Mouse (Mus musculus) midbrain, embryonic 16.5 days (tissue): ENCODE measurements around the gene Akr1c20. TPM values are rescaled to one million over a fixed set of nuclear protein-coding genes. Genes with fewer than 3 reads are reported as not detected.

Experiments
- ATAC-seq: fragments of 200-750 bp; cut with Nextera tagmentation; 2 replicates; pipeline ENCODE4 v1.8.0; 2017; ENCODE audit warnings: moderate TSS enrichment
- H3K27ac ChIP-seq: fragments of 300-500 bp; sonication (generic); 2 replicates; pipeline ENCODE4 v1.5.1; 2014; ENCODE audit warnings: mild to moderate bottlenecking, low read length, mixed read lengths
- H3K27me3 ChIP-seq: fragments of 300-500 bp; sonication (generic); 2 replicates; pipeline ENCODE4 v1.6.1; 2014; ENCODE audit warnings: low read depth, low read length, mixed read lengths; ENCODE audit not compliant: control insufficient read depth, insufficient read depth
- H3K36me3 ChIP-seq: fragments of 300-500 bp; sonication (generic); 2 replicates; pipeline ENCODE4 v1.6.1; 2014; ENCODE audit warnings: mild to moderate bottlenecking, low read length, moderate library complexity, mixed read lengths; ENCODE audit not compliant: control insufficient read depth, insufficient read depth
- H3K4me1 ChIP-seq: fragments of 300-500 bp; sonication (generic); 2 replicates; pipeline ENCODE4 v1.6.1; 2014; ENCODE audit warnings: mild to moderate bottlenecking, low read length, mixed read lengths; ENCODE audit not compliant: control insufficient read depth, insufficient read depth
- H3K4me2 ChIP-seq: fragments of 300-500 bp; sonication (generic); 2 replicates; pipeline ENCODE4 v1.6.1; 2014; ENCODE audit warnings: mild to moderate bottlenecking, low read length, mixed read lengths
- H3K4me3 ChIP-seq: fragments of 300-500 bp; sonication (generic); 2 replicates; pipeline ENCODE4 v1.5.1; 2014; ENCODE audit warnings: low read depth, mild to moderate bottlenecking, low read length, moderate library complexity, mixed read lengths
- H3K9ac ChIP-seq: fragments of 300-500 bp; sonication (generic); 2 replicates; pipeline ENCODE4 v1.6.1; 2014; ENCODE audit warnings: low read depth, low read length, mixed read lengths
- H3K9me3 ChIP-seq: fragments of 300-500 bp; sonication (generic); replicated peaks from 2 replicates; pipeline ENCODE4 v1.6.1; 2014; ENCODE audit warnings: mild to moderate bottlenecking, low read length, mixed read lengths; ENCODE audit not compliant: control insufficient read depth, poor library complexity, severe bottlenecking
- WGBS: fragments of 180-500 bp; shearing (Covaris S2); extraction: QIAGEN DNeasy Blood & Tissue Kit; methylation state at CpG from one replicate; pipeline ENCODE4 v1.1.7; 2014; 5-methylcytosine and 5-hydroxymethylcytosine counted together
- polyA plus RNA-seq: library from polyadenylated mRNA; unstranded; fragments of >200 nt; fragmentation: Nextera tagmentation; extraction: Ambion mirVana; gene quantifications from 2 replicates; pipeline ENCODE4 v1.2.1, GENCODE M21; 2015

Gene Akr1c20
- polyA plus RNA-seq, result not detected in 2 replicates

- ATAC-seq, result no peak
- no peaks in the 10 kb centered on the region for H3K27me3 ChIP-seq
- H3K4me3 ChIP-seq, result no peak within 1 kb of the TSS
- H3K27ac ChIP-seq, result no peak within 1 kb of the TSS
- no peaks in the 10 kb centered on the region for H3K36me3 ChIP-seq
- no peak within 1 kb of the TSS for H3K4me2 ChIP-seq
- no peak within 1 kb of the TSS for H3K9ac ChIP-seq
- H3K9me3 ChIP-seq, result no peaks in the 10 kb centered on the region
- WGBS, result 88% methylated on average over 2 of the region's 2 CpGs
- H3K4me1 ChIP-seq, result no peaks in the 10 kb centered on the region
Measured at GRCm38 (mm10) chr13:4523201-4523838, at the start of gene Akr1c20. Gene Akr1c20 (minus strand): TSS chr13:4523345.

GRCm38 (mm10) chr13:4565996-4566395 lies 42.9 kb upstream of the Akr1c20 start:
- H3K4me3 ChIP-seq, result no peak overlapping the region
- H3K9ac ChIP-seq, result no peak overlapping the region
- no peak overlapping the region for H3K27ac ChIP-seq
- no peaks in the 10 kb centered on the region for H3K36me3 ChIP-seq
- no peaks in the 10 kb centered on the region for H3K9me3 ChIP-seq
- H3K27me3 ChIP-seq, result no peaks in the 10 kb centered on the region
- 80% methylated on average over 2 of the region's 2 CpGs for WGBS
- no peak overlapping the region for H3K4me2 ChIP-seq
- no peak for ATAC-seq
- no peaks in the 10 kb centered on the region for H3K4me1 ChIP-seq

GRCm38 (mm10) chr13:4560500-4560899 lies 37.4 kb upstream of the Akr1c20 start:
- Histone ChIP-seq H3K4me2 (no peak overlapping the region), H3K4me3 (no peak overlapping the region), H3K27ac (no peak overlapping the region), H3K27me3 (no peaks in the 10 kb centered on the region), H3K9ac (no peak overlapping the region), H3K4me1 (no peaks in the 10 kb centered on the region), H3K36me3 (no peaks in the 10 kb centered on the region), H3K9me3 (no peaks in the 10 kb centered on the region)
- no peak for ATAC-seq

GRCm38 (mm10) chr13:4559143-4559542 lies 36.0 kb upstream of the Akr1c20 start:
- no peak for ATAC-seq
- Histone ChIP-seq H3K4me3 (no peak overlapping the region), H3K9me3 (no peaks in the 10 kb centered on the region), H3K9ac (no peak overlapping the region), H3K27ac (no peak overlapping the region), H3K4me1 (no peaks in the 10 kb centered on the region), H3K4me2 (no peak overlapping the region), H3K27me3 (no peaks in the 10 kb centered on the region), H3K36me3 (no peaks in the 10 kb centered on the region)
- 69% methylated on average over 1 of the region's 1 CpGs for WGBS

GRCm38 (mm10) chr13:4514811-4515210 lies 8.3 kb downstream of the Akr1c20 start:
- no peaks in the 10 kb centered on the region for H3K27me3 ChIP-seq
- no peak overlapping the region for H3K4me2 ChIP-seq
- ATAC-seq, result no peak
- no peaks in the 10 kb centered on the region for H3K9me3 ChIP-seq
- 98% methylated on average over 2 of the region's 2 CpGs for WGBS
- no peaks in the 10 kb centered on the region for H3K36me3 ChIP-seq
- no peak overlapping the region for H3K4me3 ChIP-seq
- no peak overlapping the region for H3K27ac ChIP-seq
- no peaks in the 10 kb centered on the region for H3K4me1 ChIP-seq
- H3K9ac ChIP-seq, result no peak overlapping the region

GRCm38 (mm10) chr13:4467896-4468295 lies 55.2 kb downstream of the Akr1c20 start:
- no peak overlapping the region for H3K4me3 ChIP-seq
- ATAC-seq, result no peak
- H3K36me3 ChIP-seq, result no peaks in the 10 kb centered on the region
- 76% methylated on average over 1 of the region's 1 CpGs for WGBS
- no peak overlapping the region for H3K27ac ChIP-seq
- no peak overlapping the region for H3K9ac ChIP-seq
- no peak overlapping the region for H3K4me2 ChIP-seq
- no peaks in the 10 kb centered on the region for H3K27me3 ChIP-seq
- H3K9me3 ChIP-seq, result no peaks in the 10 kb centered on the region
- H3K4me1 ChIP-seq, result no peaks in the 10 kb centered on the region

- Histone ChIP-seq H3K9ac (no peak overlapping the region), H3K36me3 (no peaks in the 10 kb centered on the region), H3K27ac (no peak overlapping the region), H3K9me3 (no peaks in the 10 kb centered on the region), H3K4me1 (no peaks in the 10 kb centered on the region), H3K4me3 (no peak overlapping the region), H3K4me2 (no peak overlapping the region), H3K27me3 (no peaks in the 10 kb centered on the region)
- WGBS, result 87% methylated on average over 2 of the region's 2 CpGs
- ATAC-seq, result no peak
Measured at GRCm38 (mm10) chr13:4465641-4466040, 57.5 kb downstream of the Akr1c20 start.

Other genes starting within 250 kb of the Akr1c20 start
- gene Akr1c12, start 243.9 kb downstream of the Akr1c20 start, polyA plus RNA-seq, result 0.23 and 0.29 TPM in 2 replicates
- gene Akr1c6, start 89.0 kb downstream of the Akr1c20 start, polyA plus RNA-seq, result not detected in 2 replicates
- gene Akr1c21, start 50.7 kb upstream of the Akr1c20 start, polyA plus RNA-seq, result not detected in 2 replicates
- 41.2 and 42.3 TPM in 2 replicates for gene Akr1e1, start 85.8 kb upstream of the Akr1c20 start, polyA plus RNA-seq